Mouse (Mus musculus): ENCODE data around the gene Olfr618.
"Not testable (repeated sequence)": the region's sequence is repeated elsewhere in the genome, so short reads cannot be mapped to it uniquely, and the experiment has no call there.

The Olfr618 gene

GRCm38 (mm10) chr7:103589803-103590202, at the start of gene Olfr618:
Gene Olfr618 (plus strand): TSS chr7:103590103.
- DNase-seq (ENCODE audit: low spot score in 2 of 2), result no peak

GRCm38 (mm10) chr7:103542617-103543016, 47.3 kb upstream of the Olfr618 start, which contains the start of gene Olfr612:
Gene Olfr612 (minus strand): TSS chr7:103542717.
- DNase-seq (ENCODE audit: low spot score in 2 of 2), result not testable (repeated sequence)

GRCm38 (mm10) chr7:103547774-103548173, 42.1 kb upstream of the Olfr618 start, which contains the start of gene Olfr613:
Gene Olfr613 (plus strand): TSS chr7:103548074.
- no peak for DNase-seq (ENCODE audit: low spot score in 2 of 2)

- DNase-seq (ENCODE audit: low spot score in 2 of 2), result no peak
Measured at GRCm38 (mm10) chr7:103555779-103556178, 34.1 kb upstream of the Olfr618 start, which contains the start of gene Olfr615. Gene Olfr615 (plus strand): TSS chr7:103556079.

GRCm38 (mm10) chr7:103569043-103569442, 20.9 kb upstream of the Olfr618 start, which contains the start of gene Olfr616:
Gene Olfr616 (minus strand): TSS chr7:103569143.
- no peak for DNase-seq (ENCODE audit: low spot score in 2 of 2)

GRCm38 (mm10) chr7:103572761-103573160, 17.1 kb upstream of the Olfr618 start, which contains the start of gene Olfr617:
Gene Olfr617 (plus strand): TSS chr7:103573061.
- no peak for DNase-seq (ENCODE audit: low spot score in 2 of 2)

- DNase-seq (ENCODE audit: low spot score in 2 of 2), result no peak
Measured at GRCm38 (mm10) chr7:103600275-103600674, 10.4 kb downstream of the Olfr618 start, which contains the start of gene Olfr619. Gene Olfr619 (plus strand): TSS chr7:103600575.

- no peak for DNase-seq (ENCODE audit: low spot score in 2 of 2)
Measured at GRCm38 (mm10) chr7:103607425-103607824, 17.5 kb downstream of the Olfr618 start.

- no peak for DNase-seq (ENCODE audit: low spot score in 2 of 2)
Measured at GRCm38 (mm10) chr7:103612434-103612833, 22.5 kb downstream of the Olfr618 start, which contains the start of gene Olfr620. Gene Olfr620 (minus strand): TSS chr7:103612534.

GRCm38 (mm10) chr7:103636795-103637194, 46.9 kb downstream of the Olfr618 start:
- no peak for DNase-seq (ENCODE audit: low spot score in 2 of 2)

GRCm38 (mm10) chr7:103642602-103643001, 52.7 kb downstream of the Olfr618 start, which contains the start of gene Olfr622:
Gene Olfr622 (minus strand): TSS chr7:103642702.
- DNase-seq (ENCODE audit: low spot score in 2 of 2), result no peak

- DNase-seq (ENCODE audit: low spot score in 2 of 2), result no peak
Measured at GRCm38 (mm10) chr7:103644070-103644469, 54.2 kb downstream of the Olfr618 start.
